Mouse (Mus musculus) T-helper 1 cell (primary cell): ENCODE measurements around the gene Fastkd3.

Experiments used
- in situ Hi-C: fragments of 300-600 bp; cut with MboI, MseI; formaldehyde crosslinking; loops from one replicate; pipeline ENCODE4 v1.15.1; 2025; ENCODE audit warnings: high pct_unique_total_duplicates

Fastkd3 gene

DNA sequence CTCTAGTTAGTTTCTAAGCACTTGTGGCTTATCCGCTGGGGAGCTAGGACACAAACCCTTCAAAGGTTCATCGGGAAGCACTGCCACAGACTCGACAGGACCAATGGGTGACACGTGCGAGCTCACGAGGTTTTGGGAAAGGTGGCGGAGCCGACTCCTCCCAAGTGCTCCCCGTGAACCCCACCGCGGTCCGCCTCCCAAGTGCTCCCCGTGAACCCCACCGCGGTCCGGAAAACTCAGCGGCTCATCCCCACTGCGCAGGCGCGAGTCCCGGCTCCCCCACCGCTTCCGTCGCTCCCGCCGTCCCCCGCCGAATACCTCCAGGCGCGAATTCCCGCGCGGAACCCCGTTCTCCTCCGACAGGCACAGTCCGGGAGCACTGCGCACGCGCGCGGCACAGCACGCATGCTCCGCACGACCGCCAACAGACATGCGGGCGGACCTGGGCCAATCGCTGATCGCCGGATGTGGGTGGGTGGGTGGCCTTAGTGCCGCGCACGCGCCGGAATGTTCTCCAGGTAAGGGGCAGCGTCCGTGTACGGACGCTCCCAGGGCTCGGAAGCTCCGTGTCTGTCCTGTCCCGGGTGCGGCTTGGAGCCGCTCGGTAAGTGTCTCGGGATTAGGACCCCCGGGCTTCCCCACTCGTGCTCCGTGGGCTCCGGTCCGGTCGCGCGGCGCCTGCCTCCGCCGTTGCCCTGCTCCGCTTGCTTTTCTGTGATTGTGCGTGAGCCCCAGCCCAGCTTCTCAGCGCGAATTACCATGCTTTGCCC, at the start of gene Fastkd3, which contains the start of gene Mtrr:
Gene Fastkd3 (plus strand): TSS at position 488 of the 770 bp plus-strand sequence.
Gene Mtrr (minus strand): TSS at position 403 of the 770 bp plus-strand sequence.
- in situ Hi-C loops, result loop anchor here (5.0 to 25.0 kb wide), 6 partner anchors 870 to 1645 kb away; partner anchors contain the start of genes Nsun2, Srd5a1, Tent4a and Zfp459

DNA sequence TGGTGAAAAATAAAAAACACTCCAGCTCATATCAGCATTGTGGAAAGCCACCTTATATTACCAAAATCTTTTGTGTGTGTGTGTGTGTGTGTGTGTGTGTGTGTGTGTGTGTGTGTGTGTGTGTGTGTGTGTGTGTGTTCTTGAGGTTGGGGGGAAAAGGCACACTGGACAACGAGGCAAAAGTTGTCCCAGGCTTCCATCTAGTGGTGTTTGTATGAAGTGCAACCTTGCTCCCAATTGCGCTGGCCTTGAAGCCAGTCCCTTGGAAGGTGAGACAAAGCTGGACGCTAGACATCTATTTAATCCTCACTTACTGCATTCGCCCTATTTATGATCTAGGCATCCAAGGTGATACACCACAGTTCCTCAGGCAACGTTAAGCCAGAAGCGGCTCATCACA, 28.6 kb upstream of the Fastkd3 start:
- in situ Hi-C loops, result loop anchor here (5.0 to 25.0 kb wide), 5 partner anchors 181 to 966 kb away; partner anchors contain the start of gene BC048507

- in situ Hi-C loops, result loop anchor here (25.0 kb wide), 2 partner anchors 706 to 981 kb away; partner anchors contain the start of gene BC048507
These were observed 13.9 kb upstream of the Fastkd3 start for GRCm38 (mm10) chr13:68568110-68568509.

GRCm38 (mm10) chr13:68568548-68568947, 13.5 kb upstream of the Fastkd3 start:
- in situ Hi-C loops, result loop anchor here (25.0 kb wide), 2 partner anchors 706 to 981 kb away; partner anchors contain the start of gene BC048507

DNA sequence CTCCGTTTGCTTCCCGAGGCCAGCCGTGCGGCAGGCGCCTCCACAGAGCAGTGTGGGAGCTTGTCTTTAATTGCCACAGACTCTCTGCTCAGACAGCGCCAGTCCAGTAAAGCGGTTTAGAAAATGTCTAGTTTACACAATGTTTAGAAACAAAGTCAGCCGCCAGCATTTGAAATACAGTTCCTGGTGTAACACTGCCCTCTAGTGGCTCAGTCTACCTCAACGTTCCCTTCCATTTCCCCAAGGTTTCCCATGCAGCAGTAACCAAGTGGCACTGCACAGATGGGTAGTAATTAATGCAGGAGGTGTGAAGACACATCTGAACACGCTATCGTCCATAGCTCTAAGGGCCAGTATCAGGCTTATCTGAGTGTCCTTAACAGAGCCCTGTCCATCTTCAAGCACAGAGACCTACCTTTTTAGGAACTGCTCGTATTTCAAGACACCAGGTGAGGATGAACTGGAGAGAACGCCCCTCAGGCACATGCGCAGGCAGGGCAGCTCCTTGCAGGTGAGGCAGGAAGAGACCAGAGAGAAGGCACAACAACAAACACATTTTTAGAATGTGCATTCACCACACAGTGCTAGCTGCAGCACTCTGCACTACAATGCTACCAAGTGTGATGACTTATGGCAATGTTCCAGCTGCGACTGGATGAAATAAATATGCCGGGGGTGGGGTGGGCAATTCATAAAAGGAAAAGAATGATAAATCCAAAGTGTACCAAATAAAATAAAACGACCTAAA, 12.3 kb upstream of the Fastkd3 start:
- in situ Hi-C loops, result loop anchor here (25.0 kb wide), 2 partner anchors 707 to 982 kb away; partner anchors contain the start of gene BC048507

GRCm38 (mm10) chr13:68572247-68572646, 9.8 kb upstream of the Fastkd3 start:
- in situ Hi-C loops, result loop anchor here (25.0 kb wide), 2 partner anchors 710 to 985 kb away; partner anchors contain the start of gene BC048507

DNA sequence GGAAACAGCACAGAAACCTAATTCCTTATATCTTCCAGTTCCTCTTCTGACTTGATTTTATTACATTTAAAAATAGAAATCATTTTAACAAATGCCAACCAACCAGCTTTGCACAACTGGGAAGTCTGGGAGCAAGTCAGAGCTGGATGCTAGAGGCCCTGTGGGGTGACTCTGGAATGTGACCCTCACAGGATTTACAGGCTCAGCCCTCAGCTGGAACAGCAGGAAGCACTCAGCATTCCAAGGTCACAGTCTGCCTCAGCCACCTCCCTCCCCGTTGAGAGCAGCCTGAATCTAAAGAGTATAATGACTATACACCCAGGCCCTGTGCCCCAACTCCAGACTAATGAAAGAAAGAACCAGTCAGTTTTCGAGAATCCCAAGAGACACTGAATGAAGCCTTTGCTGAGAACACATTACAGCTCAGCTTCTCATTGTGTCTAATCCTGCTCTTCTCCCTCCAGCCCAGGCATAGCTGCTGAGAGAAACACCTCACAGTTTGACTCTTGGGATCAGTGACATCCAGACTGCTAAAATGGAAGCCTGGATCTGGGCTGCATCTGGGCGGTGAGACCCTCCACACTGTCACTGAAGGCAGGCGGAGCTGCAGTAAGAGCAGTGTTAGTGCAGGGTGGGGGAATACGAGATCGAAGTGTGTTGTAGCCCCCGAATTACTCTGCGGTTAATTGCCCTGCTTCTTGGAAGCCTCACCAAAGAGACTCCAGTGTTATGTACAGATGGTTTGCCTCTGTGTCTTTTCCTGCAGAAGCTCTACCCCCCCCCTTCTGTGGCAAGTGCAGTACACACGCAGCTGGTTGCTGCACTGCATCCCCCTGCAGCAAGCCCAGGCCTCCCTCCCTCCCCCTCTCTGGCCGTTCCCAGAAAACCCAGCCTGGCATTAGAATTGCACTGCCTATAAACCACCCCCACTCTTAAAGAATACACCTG, 8.8 kb upstream of the Fastkd3 start:
- in situ Hi-C loops, result loop anchor here (25.0 kb wide), 2 partner anchors 711 to 986 kb away; partner anchors contain the start of gene BC048507

DNA sequence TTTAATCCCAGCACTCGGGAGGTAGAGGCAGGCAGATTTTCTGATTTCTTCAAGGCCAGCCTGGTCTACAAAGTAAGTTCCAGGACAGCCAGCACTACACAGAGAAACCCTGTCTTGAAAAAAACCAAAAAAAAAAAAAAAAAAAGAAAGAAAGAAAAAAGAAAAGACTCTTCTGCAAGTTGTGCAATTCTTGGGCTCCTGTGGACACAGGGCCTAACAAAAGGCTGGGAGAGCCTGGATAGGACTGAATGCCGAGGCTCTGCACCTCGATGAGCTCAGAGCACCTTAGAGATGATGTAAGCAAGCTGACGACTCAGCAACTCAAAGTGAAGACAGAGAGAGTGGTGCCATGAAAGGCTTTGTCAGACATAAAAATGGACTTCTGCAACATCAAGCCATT, 7.6 kb upstream of the Fastkd3 start:
- in situ Hi-C loops, result loop anchor here (25.0 kb wide), 2 partner anchors 712 to 987 kb away; partner anchors contain the start of gene BC048507

- in situ Hi-C loops, result loop anchor here (25.0 kb wide), 3 partner anchors 866 to 1641 kb away; partner anchors contain the start of gene Zfp459
These were observed 4.1 kb upstream of the Fastkd3 start for GRCm38 (mm10) chr13:68577945-68578344.

DNA sequence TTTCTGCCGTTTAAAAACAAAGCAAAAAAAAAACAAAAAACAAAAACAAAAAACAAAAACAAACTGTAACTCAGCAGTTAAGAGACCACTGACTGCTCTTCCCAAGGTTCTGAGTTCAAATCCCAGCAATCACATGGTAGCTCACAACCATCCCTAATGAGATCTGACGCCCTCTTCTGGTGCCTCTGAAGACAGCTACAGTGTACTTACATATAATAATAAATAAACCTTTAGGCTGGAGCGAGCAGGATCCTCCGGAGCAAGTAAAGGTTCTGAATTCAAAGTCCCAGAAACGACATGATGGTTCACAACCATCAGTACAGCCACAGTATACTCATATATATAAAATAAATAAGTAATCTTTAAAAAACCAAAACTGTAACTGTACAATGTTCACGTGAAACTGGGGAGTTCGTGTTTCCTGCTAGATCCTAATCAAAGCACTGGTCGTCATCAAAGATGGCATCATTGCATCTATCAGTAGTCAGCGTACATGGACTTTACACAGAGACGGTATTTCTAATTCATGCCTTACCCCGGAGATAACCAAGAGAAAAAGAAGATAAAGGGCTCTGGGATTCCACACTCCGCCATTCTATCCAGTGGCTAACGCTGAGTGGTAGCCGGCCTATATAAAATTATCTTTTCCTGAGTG, 821 bp upstream of the Fastkd3 start:
- in situ Hi-C loops, result loop anchor here (5.0 to 25.0 kb wide), 6 partner anchors 869 to 1644 kb away; partner anchors contain the start of genes Nsun2, Srd5a1, Tent4a and Zfp459

GRCm38 (mm10) chr13:68582517-68582780, 415 bp downstream of the Fastkd3 start:
- in situ Hi-C loops, result loop anchor here (5.0 to 25.0 kb wide), 6 partner anchors 870 to 1645 kb away; partner anchors contain the start of genes Nsun2, Srd5a1, Tent4a and Zfp459

GRCm38 (mm10) chr13:68583961-68584360, 1.9 kb downstream of the Fastkd3 start:
- in situ Hi-C loops, result loop anchor here (5.0 to 25.0 kb wide), 6 partner anchors 872 to 1647 kb away; partner anchors contain the start of genes Nsun2, Srd5a1, Tent4a and Zfp459

- in situ Hi-C loops, result loop anchor here (10.0 to 25.0 kb wide), 5 partner anchors 873 to 1648 kb away; partner anchors contain the start of genes Nsun2, Srd5a1, Tent4a and Zfp459
These were observed 3.4 kb downstream of the Fastkd3 start for GRCm38 (mm10) chr13:68585441-68585840.

DNA sequence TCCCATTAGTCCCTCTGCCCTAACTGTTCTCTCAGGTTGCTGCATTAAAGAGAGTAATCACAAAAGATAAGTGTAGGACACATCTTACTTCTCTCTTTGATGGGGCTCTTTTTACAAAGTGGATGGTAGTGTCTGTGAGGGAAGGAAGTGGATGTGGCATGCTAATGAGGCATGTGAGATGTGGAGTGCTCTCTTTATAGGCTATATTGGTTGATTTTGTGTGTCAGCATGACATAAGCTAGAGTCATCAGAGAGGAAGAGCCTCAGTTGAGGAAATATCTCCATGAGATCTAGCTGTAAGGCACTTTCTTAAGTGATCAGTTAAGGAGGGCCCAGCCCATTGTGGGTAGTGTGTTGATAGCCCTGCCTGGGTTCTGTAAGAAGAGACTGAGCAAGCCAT, 6.3 kb downstream of the Fastkd3 start:
- in situ Hi-C loops, result loop anchor here (10.0 to 25.0 kb wide), 5 partner anchors 876 to 1651 kb away; partner anchors contain the start of genes Nsun2, Srd5a1, Tent4a and Zfp459

DNA sequence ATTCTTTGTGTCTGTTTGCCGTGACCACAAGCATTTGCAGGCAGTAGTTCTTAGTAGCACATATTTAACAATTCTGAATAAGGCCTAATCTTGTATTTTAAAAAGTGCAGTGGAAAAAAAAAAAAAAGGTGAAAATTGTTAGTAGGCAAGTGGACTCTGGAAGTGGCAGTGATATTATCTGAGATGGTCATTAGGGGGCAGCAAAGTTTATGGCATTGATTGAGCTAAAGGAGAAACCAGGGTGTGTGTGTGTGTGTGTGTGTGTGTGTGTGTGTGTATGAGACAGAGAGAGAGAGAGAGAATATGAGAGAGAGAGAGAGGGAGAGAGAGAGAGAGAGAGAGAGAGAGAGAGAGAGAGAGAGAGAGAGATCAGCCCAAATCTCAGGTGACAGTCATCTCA, 11.8 kb downstream of the Fastkd3 start:
- in situ Hi-C loops, result loop anchor here (25.0 kb wide), 3 partner anchors 881 to 1656 kb away; partner anchors contain the start of gene Zfp459

DNA sequence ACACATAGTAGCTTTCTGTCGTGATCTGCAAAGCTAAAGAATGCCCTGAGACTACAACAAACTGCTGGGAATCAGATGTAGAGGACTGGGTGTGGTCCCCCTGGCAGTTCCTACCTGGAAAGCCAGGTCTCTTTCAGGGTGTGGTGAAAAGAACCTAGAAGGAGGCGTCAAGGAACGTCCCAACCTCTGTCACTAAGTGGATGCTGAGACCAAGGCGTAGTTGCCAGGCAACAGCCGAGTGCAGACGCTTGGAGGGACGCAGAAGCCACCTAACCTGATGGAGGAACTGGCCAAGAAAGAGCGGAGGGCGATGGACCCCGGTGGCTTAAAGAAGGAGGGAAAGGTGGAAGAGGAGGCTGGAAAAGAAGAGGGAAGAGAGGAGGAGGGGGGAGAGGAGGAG, 15.2 kb downstream of the Fastkd3 start, which contains the start of gene 1700001L19Rik:
Gene 1700001L19Rik (plus strand): TSS at position 223 of the 400 bp plus-strand sequence.
- in situ Hi-C loops, result loop anchor here (25.0 kb wide), 3 partner anchors 885 to 1660 kb away; partner anchors contain the start of gene Zfp459

GRCm38 (mm10) chr13:68597667-68598066, 15.6 kb downstream of the Fastkd3 start:
- in situ Hi-C loops, result loop anchor here (25.0 kb wide), 3 partner anchors 885 to 1660 kb away; partner anchors contain the start of gene Zfp459

- in situ Hi-C loops, result loop anchor here (25.0 kb wide), 3 partner anchors 887 to 1662 kb away; partner anchors contain the start of gene Zfp459
These were observed 16.9 kb downstream of the Fastkd3 start for GRCm38 (mm10) chr13:68598953-68599352.

GRCm38 (mm10) chr13:68601184-68601583, 19.1 kb downstream of the Fastkd3 start:
- in situ Hi-C loops, result no loop called here
